Mouse (Mus musculus): ENCODE data around the gene Zfp867. TPM values are rescaled to one million over a fixed set of nuclear protein-coding genes. Genes with fewer than 3 reads are reported as not detected.
A peak's percentile ranks its signal among the peaks of the same experiment; 100 is the strongest.

Zfp867 gene
- polyA plus RNA-seq (2015; fragmentation: Nextera tagmentation; extraction: Ambion mirVana) = 4.3 and 4.6 TPM in 2 replicates

DNA sequence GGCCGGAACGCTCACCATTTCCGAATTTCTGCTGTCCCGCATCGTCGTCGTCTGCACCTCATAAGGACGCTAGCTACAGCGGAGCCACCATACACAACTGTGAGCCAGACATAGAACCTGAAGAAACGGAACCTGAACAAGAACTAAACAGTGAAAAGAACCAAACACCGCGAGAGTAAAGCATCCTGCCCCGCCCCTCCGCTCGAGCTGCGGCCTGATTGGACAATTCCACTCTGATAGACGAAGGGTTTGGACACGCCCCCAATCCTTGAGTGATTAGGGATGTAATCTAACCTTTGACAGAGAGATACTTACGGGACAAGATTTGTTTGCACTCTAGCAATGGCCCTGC is at the start of gene Zfp867:
Gene Zfp867, minus strand, starts transcription at position 149 of the 352 bp plus-strand sequence.
- no peaks in the 10 kb centered on the region for H3K36me3 ChIP-seq (ENCODE audit: control insufficient read depth, insufficient read depth, low read length)
- peak within 1 kb of the TSS; percentile 80 for H3K27ac ChIP-seq (ENCODE audit: low read length)
- peak; percentile 92 for ATAC-seq
- peak within 1 kb of the TSS; percentile 93 for H3K9ac ChIP-seq (ENCODE audit: low read depth, low read length)
- H3K27me3 ChIP-seq (replicated peaks; ENCODE audit: control insufficient read depth, insufficient read depth, low read length) = no peaks in the 10 kb centered on the region
- peaks cover 4% of the 10 kb centered on the region for H3K4me1 ChIP-seq (ENCODE audit: control insufficient read depth, insufficient read depth, low read length)
- peak within 1 kb of the TSS; percentile 91 for H3K4me2 ChIP-seq (ENCODE audit: low read depth, low read length)
- H3K4me3 ChIP-seq (ENCODE audit: low read length) = peak within 1 kb of the TSS; percentile 88
- 1% methylated on average over 19 of the region's 19 CpGs for WGBS
- H3K9me3 ChIP-seq (ENCODE audit: control insufficient read depth, low read length) = no peaks in the 10 kb centered on the region

DNA sequence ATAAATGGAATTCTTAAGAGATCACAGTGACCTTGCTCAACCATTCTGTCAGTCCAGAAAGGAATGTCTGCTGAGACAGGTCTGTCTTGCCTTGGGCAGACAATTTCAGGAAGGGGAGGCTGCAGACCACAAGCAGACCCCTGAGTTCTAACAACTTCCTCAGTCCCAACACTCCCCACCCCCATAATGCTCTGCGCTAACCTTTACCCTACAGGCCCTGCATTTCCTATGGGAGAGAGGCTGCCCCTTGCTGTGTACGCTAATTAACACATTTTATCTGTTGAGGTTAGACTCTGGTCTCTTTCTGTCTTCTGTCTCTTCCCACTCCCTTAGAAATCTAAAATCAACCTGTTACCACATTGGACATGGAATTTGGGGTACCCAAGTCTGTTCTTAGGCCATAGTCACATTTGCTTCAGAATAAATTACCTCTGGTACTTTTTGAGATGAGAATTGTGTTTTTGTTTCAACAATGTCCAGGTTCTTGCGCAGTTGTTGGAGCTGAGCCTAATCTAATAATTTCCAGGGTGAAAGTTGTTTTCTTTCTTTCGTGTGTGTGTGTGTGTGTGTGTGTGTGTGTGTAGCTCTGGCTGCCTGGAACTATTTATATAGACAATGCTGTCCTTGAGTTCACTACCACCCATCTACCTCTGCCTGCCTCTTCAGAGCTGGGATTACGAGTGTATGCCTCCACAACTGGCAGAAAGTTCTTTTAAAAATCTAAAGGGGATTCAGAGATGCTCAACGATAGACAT is 47.6 kb upstream of the Zfp867 start:
- 63% methylated on average over 6 of the region's 6 CpGs for WGBS
- no peaks in the 10 kb centered on the region for H3K27me3 ChIP-seq (replicated peaks; ENCODE audit: control insufficient read depth, insufficient read depth, low read length)
- no peak overlapping the region for H3K9ac ChIP-seq (ENCODE audit: low read depth, low read length)
- H3K4me1 ChIP-seq (ENCODE audit: control insufficient read depth, insufficient read depth, low read length) = peaks cover 4% of the 10 kb centered on the region
- H3K4me2 ChIP-seq (ENCODE audit: low read depth, low read length) = no peak overlapping the region
- no peak overlapping the region for H3K27ac ChIP-seq (ENCODE audit: low read length)
- peaks cover 3% of the 10 kb centered on the region; the same call in 1 of the 2 replicates for H3K9me3 ChIP-seq (ENCODE audit: control insufficient read depth, low read length)
- H3K36me3 ChIP-seq (ENCODE audit: control insufficient read depth, insufficient read depth, low read length) = no peaks in the 10 kb centered on the region
- no peak overlapping the region for H3K4me3 ChIP-seq (ENCODE audit: low read length)
- 0 out of 2 replicates have a peak, but pooled peaks have one; percentile 40 for ATAC-seq

DNA sequence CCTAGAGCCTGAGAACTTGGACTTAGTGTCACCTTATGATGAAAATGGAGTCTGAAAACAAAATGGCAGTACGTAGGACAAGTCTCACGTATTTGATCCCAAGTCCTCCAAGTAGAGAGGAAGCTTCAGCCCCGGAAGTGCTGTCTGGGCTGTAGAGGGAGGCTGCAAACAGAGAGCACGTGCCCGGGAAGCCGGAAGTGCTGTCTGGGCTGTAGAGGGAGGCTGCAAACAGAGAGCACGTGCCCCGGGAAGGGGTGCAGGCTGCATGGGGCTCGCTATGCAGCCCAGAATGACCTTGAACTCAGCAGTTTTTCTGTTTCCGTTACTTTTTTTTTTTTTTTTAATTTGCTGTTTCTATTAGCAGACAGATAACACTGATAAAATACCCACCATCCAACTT is 46.0 kb upstream of the Zfp867 start:
- Histone ChIP-seq H3K27me3 (replicated peaks; ENCODE audit: control insufficient read depth, insufficient read depth, low read length) (no peaks in the 10 kb centered on the region), H3K36me3 (ENCODE audit: control insufficient read depth, insufficient read depth, low read length) (no peaks in the 10 kb centered on the region), H3K9ac (ENCODE audit: low read depth, low read length) (no peak overlapping the region), H3K4me1 (ENCODE audit: control insufficient read depth, insufficient read depth, low read length) (peaks cover 4% of the 10 kb centered on the region), H3K4me3 (ENCODE audit: low read length) (no peak overlapping the region), H3K9me3 (ENCODE audit: control insufficient read depth, low read length) (no peaks in the 10 kb centered on the region), H3K27ac (ENCODE audit: low read length) (no peak overlapping the region), H3K4me2 (ENCODE audit: low read depth, low read length) (no peak overlapping the region)
- 48% methylated on average over 10 of the region's 10 CpGs for WGBS
- ATAC-seq = peak; percentile 52; the same call in 1 of the 2 replicates

DNA sequence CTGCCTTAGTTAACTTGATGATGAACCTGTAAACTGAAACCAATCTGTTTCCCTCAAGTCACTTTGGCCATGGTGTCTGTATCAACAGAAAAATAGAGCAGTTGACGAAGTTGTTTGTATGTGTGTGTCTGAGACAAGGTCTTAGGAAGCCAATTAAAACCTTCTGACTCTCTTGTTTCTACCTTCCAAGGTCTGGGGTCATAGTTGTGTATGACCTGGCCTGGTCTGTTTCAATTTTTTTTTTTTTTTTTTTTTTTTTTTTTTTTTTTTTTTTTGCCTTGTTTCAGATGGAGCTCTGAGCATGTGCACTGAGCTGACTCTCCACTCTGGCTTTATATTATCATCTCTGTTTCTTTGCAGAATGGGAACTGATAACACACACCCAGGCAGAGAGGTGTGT is 45.2 kb upstream of the Zfp867 start:
- 97% methylated on average over 1 of the region's 1 CpGs for WGBS
- H3K4me2 ChIP-seq (ENCODE audit: low read depth, low read length) = no peak overlapping the region
- H3K4me3 ChIP-seq (ENCODE audit: low read length) = no peak overlapping the region
- no peak overlapping the region for H3K9ac ChIP-seq (ENCODE audit: low read depth, low read length)
- no peaks in the 10 kb centered on the region for H3K36me3 ChIP-seq (ENCODE audit: control insufficient read depth, insufficient read depth, low read length)
- no peak overlapping the region for H3K27ac ChIP-seq (ENCODE audit: low read length)
- ATAC-seq = no peak
- no peaks in the 10 kb centered on the region for H3K27me3 ChIP-seq (replicated peaks; ENCODE audit: control insufficient read depth, insufficient read depth, low read length)
- H3K4me1 ChIP-seq (ENCODE audit: control insufficient read depth, insufficient read depth, low read length) = peaks cover 4% of the 10 kb centered on the region
- H3K9me3 ChIP-seq (ENCODE audit: control insufficient read depth, low read length) = no peaks in the 10 kb centered on the region

DNA sequence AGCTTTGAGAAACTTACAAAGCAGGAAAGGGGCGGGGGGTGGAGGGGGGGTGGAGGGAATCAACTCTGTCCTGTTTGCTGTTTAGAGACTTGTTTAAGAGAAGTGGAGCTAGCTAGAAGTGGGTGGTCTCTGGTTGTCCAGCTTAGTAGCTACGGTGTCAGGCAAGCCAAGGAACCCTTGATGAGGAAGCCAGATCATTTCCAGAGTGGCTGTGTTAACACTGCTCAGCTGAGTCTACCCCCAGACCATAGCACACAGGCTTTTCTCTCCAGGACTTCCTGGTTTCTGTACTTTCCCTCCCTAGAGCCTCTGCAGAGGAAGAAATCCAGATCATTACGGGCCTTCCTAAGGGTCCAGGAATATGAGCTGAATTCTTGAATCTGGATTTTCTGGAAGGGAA is 42.5 kb upstream of the Zfp867 start:
- no peak overlapping the region for H3K4me3 ChIP-seq (ENCODE audit: low read length)
- WGBS = 53% methylated on average over 3 of the region's 3 CpGs
- ATAC-seq = no peak

DNA sequence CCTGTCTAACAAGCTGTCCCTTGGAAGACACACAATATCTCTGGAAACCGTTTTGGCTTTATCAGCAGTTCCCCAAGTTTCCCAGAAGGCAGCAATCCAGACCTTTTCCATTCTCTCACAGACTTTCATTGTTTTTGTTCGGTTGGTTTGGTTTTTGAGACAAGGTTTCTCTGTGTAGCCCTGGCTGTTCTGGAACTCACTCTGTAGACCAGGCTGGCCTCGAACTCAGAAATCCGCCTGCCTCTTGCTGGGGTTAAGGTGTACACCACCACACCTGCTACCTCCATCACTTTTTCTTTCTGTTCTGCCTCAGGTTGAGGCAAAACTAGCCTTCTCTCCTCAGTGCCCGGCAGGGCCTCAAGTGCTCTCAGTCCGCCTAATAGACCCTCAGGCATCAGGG is 42.1 kb upstream of the Zfp867 start:
- no peaks in the 10 kb centered on the region for H3K27me3 ChIP-seq (replicated peaks; ENCODE audit: control insufficient read depth, insufficient read depth, low read length)
- no peak overlapping the region for H3K27ac ChIP-seq (ENCODE audit: low read length)
- H3K36me3 ChIP-seq (ENCODE audit: control insufficient read depth, insufficient read depth, low read length) = no peaks in the 10 kb centered on the region
- no peak overlapping the region for H3K9ac ChIP-seq (ENCODE audit: low read depth, low read length)
- H3K4me2 ChIP-seq (ENCODE audit: low read depth, low read length) = no peak overlapping the region
- WGBS = 70% methylated on average over 6 of the region's 6 CpGs
- H3K9me3 ChIP-seq (ENCODE audit: control insufficient read depth, low read length) = no peaks in the 10 kb centered on the region
- no peak for ATAC-seq
- H3K4me3 ChIP-seq (ENCODE audit: low read length) = no peak overlapping the region
- H3K4me1 ChIP-seq (ENCODE audit: control insufficient read depth, insufficient read depth, low read length) = no peaks in the 10 kb centered on the region; the same call in 1 of the 2 replicates

More for the DNA sequence above, 42.5 kb upstream of the Zfp867 start:
- no peaks in the 10 kb centered on the region for H3K9me3 ChIP-seq (ENCODE audit: control insufficient read depth, low read length)
- no peak overlapping the region for H3K4me2 ChIP-seq (ENCODE audit: low read depth, low read length)
- H3K9ac ChIP-seq (ENCODE audit: low read depth, low read length) = no peak overlapping the region
- H3K36me3 ChIP-seq (ENCODE audit: control insufficient read depth, insufficient read depth, low read length) = no peaks in the 10 kb centered on the region
- H3K27ac ChIP-seq (ENCODE audit: low read length) = 0 out of 2 replicates have a peak overlapping the region, but pooled peaks have one; percentile 17
- H3K4me1 ChIP-seq (ENCODE audit: control insufficient read depth, insufficient read depth, low read length) = peaks cover 3% of the 10 kb centered on the region
- no peaks in the 10 kb centered on the region for H3K27me3 ChIP-seq (replicated peaks; ENCODE audit: control insufficient read depth, insufficient read depth, low read length)

DNA sequence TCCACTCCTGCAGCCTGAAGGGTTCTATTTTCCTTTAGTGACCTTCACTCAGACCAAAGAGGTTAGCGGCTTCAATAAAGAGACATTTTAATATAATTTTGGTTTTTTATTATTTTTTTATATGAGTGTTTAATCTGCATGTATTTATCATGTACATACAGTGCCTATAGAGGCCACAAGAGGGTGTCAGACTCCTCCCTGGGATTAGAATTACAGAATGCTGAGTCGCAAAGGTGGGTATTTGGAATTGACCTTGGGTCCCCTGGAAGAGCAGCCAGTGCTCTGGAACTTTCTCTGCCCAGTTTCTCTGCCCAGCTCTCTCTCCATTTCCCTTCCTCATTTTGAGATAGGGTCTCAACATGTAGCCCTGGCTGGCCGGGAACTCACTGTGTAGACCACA is 41.3 kb upstream of the Zfp867 start:
- Histone ChIP-seq H3K9ac (ENCODE audit: low read depth, low read length) (no peak overlapping the region), H3K9me3 (ENCODE audit: control insufficient read depth, low read length) (no peaks in the 10 kb centered on the region), H3K36me3 (ENCODE audit: control insufficient read depth, insufficient read depth, low read length) (no peaks in the 10 kb centered on the region), H3K4me3 (ENCODE audit: low read length) (no peak overlapping the region), H3K4me1 (ENCODE audit: control insufficient read depth, insufficient read depth, low read length) (no peaks in the 10 kb centered on the region; the same call in 1 of the 2 replicates), H3K27me3 (replicated peaks; ENCODE audit: control insufficient read depth, insufficient read depth, low read length) (no peaks in the 10 kb centered on the region), H3K4me2 (ENCODE audit: low read depth, low read length) (no peak overlapping the region), H3K27ac (ENCODE audit: low read length) (no peak overlapping the region)
- ATAC-seq = no peak
- WGBS = 86% methylated on average over 3 of the region's 3 CpGs

DNA sequence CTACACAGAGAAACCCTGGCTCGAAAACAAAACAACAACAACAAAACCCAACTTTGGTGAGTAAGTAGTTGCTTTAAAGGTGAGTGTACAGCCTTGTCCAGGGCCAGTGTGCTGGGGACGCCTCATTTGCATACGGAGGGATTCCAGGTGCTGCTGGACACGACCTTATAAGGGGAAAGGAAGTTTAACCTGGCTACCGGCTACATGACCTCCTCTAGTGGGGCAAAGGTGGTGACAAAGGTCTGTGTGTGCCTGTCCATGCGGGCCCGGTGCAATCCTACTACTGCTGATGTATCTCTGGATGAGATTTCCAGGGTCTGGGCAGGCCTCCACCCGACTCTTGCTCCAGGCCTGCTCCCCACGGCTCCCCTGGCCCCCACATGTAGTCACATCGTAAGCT is 40.5 kb upstream of the Zfp867 start:
- Histone ChIP-seq H3K4me3 (ENCODE audit: low read length) (no peak overlapping the region), H3K27ac (ENCODE audit: low read length) (no peak overlapping the region), H3K36me3 (ENCODE audit: control insufficient read depth, insufficient read depth, low read length) (no peaks in the 10 kb centered on the region), H3K4me2 (ENCODE audit: low read depth, low read length) (no peak overlapping the region), H3K4me1 (ENCODE audit: control insufficient read depth, insufficient read depth, low read length) (no peaks in the 10 kb centered on the region), H3K9me3 (ENCODE audit: control insufficient read depth, low read length) (no peaks in the 10 kb centered on the region), H3K9ac (ENCODE audit: low read depth, low read length) (no peak overlapping the region), H3K27me3 (replicated peaks; ENCODE audit: control insufficient read depth, insufficient read depth, low read length) (no peaks in the 10 kb centered on the region)
- ATAC-seq = no peak
- WGBS = 88% methylated on average over 10 of the region's 10 CpGs

DNA sequence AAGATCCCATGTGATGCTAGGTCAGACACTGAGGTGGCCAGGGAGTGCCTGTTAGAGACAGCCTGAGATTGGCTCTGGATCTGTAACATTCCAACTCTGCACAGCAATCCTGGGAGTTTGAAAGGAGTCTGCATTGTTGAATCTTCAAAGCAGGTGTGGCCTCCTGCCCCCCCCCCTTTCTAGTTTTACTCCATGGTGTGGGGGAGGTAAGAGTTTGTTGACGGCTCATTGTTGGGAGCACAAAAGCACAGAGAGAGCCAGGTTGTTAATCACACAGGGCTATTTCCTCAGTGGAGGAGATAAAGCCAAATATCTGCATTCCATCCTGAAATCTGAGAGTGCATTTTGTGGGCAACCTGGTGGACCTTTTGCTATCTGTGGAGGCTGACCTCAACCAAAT is 39.3 kb upstream of the Zfp867 start:
- ATAC-seq = no peak
- Histone ChIP-seq H3K4me1 (ENCODE audit: control insufficient read depth, insufficient read depth, low read length) (0 out of 2 replicates have a peak, but pooled peaks cover 5% of the 10 kb centered on the region), H3K4me2 (ENCODE audit: low read depth, low read length) (no peak overlapping the region), H3K27ac (ENCODE audit: low read length) (no peak overlapping the region), H3K9me3 (ENCODE audit: control insufficient read depth, low read length) (no peaks in the 10 kb centered on the region), H3K27me3 (replicated peaks; ENCODE audit: control insufficient read depth, insufficient read depth, low read length) (no peaks in the 10 kb centered on the region), H3K4me3 (ENCODE audit: low read length) (no peak overlapping the region), H3K36me3 (ENCODE audit: control insufficient read depth, insufficient read depth, low read length) (no peaks in the 10 kb centered on the region), H3K9ac (ENCODE audit: low read depth, low read length) (no peak overlapping the region)
- WGBS = 74% methylated on average over 1 of the region's 1 CpGs
